Mouse (Mus musculus): ENCODE results near the gene Olfr157. TPM values are rescaled to one million over a fixed set of nuclear protein-coding genes. Genes with fewer than 3 reads are reported as not detected.

The Olfr157 gene
- polyA plus RNA-seq, 1 experiment from 2014 or later = not detected

DNA sequence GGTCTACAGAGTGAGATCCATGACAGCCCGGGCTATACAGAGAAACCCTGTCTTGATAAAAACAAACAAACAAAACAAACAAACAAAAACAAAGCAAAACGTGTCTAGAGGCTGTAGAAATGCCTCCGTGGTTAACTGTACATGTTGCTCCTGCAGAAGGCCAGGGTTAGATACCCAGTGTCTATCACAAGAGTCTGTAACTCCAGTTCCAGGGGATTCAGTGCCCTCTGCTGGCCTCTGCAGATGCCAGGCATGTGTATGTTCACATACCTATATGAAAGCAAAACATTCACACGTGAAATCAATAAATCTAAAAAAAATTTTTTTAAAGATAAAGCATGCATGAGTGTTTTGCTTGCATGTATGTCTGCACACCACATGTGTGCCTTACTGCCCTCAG is 23.3 kb upstream of the Olfr157 start:
- Histone ChIP-seq H3K4me2 (ENCODE audit: low read length) (no peak overlapping the region), H3K27me3 (replicated peaks; ENCODE audit: control insufficient read depth, insufficient read depth, low read length) (no peaks in the 10 kb centered on the region), H3K9ac (ENCODE audit: low read depth, low read length) (no peak overlapping the region), H3K36me3 (ENCODE audit: control insufficient read depth, insufficient read depth, low read length) (no peaks in the 10 kb centered on the region), H3K9me3 (ENCODE audit: control insufficient read depth, low read length) (no peaks in the 10 kb centered on the region), H3K27ac (ENCODE audit: low read depth, low read length) (no peak overlapping the region), H3K4me3 (ENCODE audit: low read length) (no peak overlapping the region), H3K4me1 (ENCODE audit: control insufficient read depth, insufficient read depth, low read depth, low read length) (peaks cover 4% of the 10 kb centered on the region)
- 67% methylated on average over 4 of the region's 4 CpGs for WGBS
- ATAC-seq = no peak

DNA sequence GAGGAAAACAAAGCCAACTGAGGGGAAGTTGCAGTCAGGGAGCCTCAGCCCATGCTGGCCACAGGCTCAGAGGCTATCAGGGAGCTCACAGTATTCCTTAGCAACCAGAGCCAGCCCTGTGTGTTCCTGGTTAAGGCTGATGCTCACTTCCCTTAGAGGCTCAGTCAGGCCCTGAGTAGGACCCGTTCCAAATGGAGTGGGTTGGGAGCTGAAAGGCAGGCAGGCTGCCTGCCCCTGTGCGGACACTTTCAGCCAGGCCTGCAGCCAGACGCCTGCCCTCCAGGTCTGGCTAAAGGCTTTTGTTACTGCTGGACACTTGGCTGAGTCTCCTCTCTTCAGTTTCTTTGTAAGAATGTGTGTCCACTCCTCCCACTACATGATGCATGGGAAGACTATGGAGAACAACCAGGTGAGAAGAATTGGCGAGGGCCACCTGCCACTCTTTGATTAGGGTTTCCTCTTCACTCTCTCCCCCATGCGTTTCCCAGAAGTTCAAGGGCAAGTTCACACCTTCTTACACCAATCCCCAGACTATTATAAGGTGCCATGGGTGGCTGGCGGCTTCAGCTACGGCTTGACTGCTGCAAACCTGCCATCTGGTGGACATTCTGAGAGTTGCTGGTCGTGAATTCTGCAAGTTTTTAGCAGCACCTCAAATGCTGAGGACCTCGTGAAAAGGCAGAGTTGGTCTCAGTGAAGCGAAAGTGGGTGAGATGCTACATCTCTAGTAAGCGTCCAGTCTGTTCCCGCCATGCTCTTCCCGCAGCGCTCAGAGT is 20.9 kb upstream of the Olfr157 start:
- peak; percentile 73 for ATAC-seq

GRCm38 (mm10) chr4:43859886-43860285 is 19.9 kb upstream of the Olfr157 start:
- Histone ChIP-seq H3K9ac (ENCODE audit: low read depth, low read length) (no peak overlapping the region), H3K27me3 (replicated peaks; ENCODE audit: control insufficient read depth, insufficient read depth, low read length) (no peaks in the 10 kb centered on the region)

More for the DNA sequence above, 20.9 kb upstream of the Olfr157 start:
- no peaks in the 10 kb centered on the region for H3K36me3 ChIP-seq (ENCODE audit: control insufficient read depth, insufficient read depth, low read length)
- 17% methylated on average over 14 of the region's 14 CpGs for WGBS
- no peak overlapping the region for H3K4me3 ChIP-seq (ENCODE audit: low read length)
- H3K4me2 ChIP-seq (ENCODE audit: low read length) = no peak overlapping the region; the same call in 1 of the 2 replicates
- no peak overlapping the region for H3K9ac ChIP-seq (ENCODE audit: low read depth, low read length)
- no peaks in the 10 kb centered on the region for H3K9me3 ChIP-seq (ENCODE audit: control insufficient read depth, low read length)
- no peak overlapping the region for H3K27ac ChIP-seq (ENCODE audit: low read depth, low read length)
- no peaks in the 10 kb centered on the region for H3K27me3 ChIP-seq (replicated peaks; ENCODE audit: control insufficient read depth, insufficient read depth, low read length)
- H3K4me1 ChIP-seq (ENCODE audit: control insufficient read depth, insufficient read depth, low read depth, low read length) = peaks cover 4% of the 10 kb centered on the region

DNA sequence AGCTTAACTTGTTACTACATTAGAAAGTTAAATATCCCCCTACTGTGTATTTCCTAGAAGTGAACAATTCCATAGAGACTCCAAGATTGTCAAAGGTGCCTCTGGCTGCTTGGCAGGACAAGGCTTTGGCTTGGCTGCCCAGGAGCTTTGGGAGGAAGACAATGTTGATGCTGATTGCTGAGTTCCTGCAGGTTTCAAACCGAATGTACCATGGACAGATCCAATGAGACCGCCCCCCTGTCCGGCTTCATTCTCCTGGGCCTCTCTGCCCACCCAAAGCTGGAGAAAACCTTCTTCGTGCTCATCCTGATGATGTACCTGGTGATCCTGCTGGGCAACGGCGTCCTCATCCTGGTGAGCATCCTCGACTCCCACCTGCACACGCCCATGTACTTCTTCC is 14.1 kb upstream of the Olfr157 start:
- Histone ChIP-seq H3K27ac (ENCODE audit: low read depth, low read length) (no peak overlapping the region), H3K4me1 (ENCODE audit: control insufficient read depth, insufficient read depth, low read depth, low read length) (no peaks in the 10 kb centered on the region), H3K27me3 (replicated peaks; ENCODE audit: control insufficient read depth, insufficient read depth, low read length) (no peaks in the 10 kb centered on the region), H3K36me3 (ENCODE audit: control insufficient read depth, insufficient read depth, low read length) (no peaks in the 10 kb centered on the region), H3K9ac (ENCODE audit: low read depth, low read length) (no peak overlapping the region), H3K4me2 (ENCODE audit: low read length) (no peak overlapping the region), H3K4me3 (ENCODE audit: low read length) (no peak overlapping the region), H3K9me3 (ENCODE audit: control insufficient read depth, low read length) (no peaks in the 10 kb centered on the region)
- 73% methylated on average over 8 of the region's 8 CpGs for WGBS
- ATAC-seq = no peak

More at GRCm38 (mm10) chr4:43859886-43860285, 19.9 kb upstream of the Olfr157 start:
- Histone ChIP-seq H3K4me1 (ENCODE audit: control insufficient read depth, insufficient read depth, low read depth, low read length) (peaks cover 4% of the 10 kb centered on the region), H3K9me3 (ENCODE audit: control insufficient read depth, low read length) (no peaks in the 10 kb centered on the region), H3K36me3 (ENCODE audit: control insufficient read depth, insufficient read depth, low read length) (no peaks in the 10 kb centered on the region), H3K4me2 (ENCODE audit: low read length) (no peak overlapping the region), H3K4me3 (ENCODE audit: low read length) (no peak overlapping the region), H3K27ac (ENCODE audit: low read depth, low read length) (no peak overlapping the region)
- no peak for ATAC-seq
- 81% methylated on average over 10 of the region's 10 CpGs for WGBS

GRCm38 (mm10) chr4:43851265-43851664 is 11.3 kb upstream of the Olfr157 start, which contains the start of gene Olfr155:
TSS of gene Olfr155 (plus strand) at chr4:43851565.
- H3K4me1 ChIP-seq (ENCODE audit: control insufficient read depth, insufficient read depth, low read depth, low read length) = no peaks in the 10 kb centered on the region
- H3K4me3 ChIP-seq (ENCODE audit: low read length) = no peak within 1 kb of the TSS
- H3K27me3 ChIP-seq (replicated peaks; ENCODE audit: control insufficient read depth, insufficient read depth, low read length) = no peaks in the 10 kb centered on the region
- no peak for ATAC-seq
- H3K4me2 ChIP-seq (ENCODE audit: low read length) = no peak within 1 kb of the TSS
- H3K9me3 ChIP-seq (ENCODE audit: control insufficient read depth, low read length) = no peaks in the 10 kb centered on the region
- H3K9ac ChIP-seq (ENCODE audit: low read depth, low read length) = no peak within 1 kb of the TSS
- no peak within 1 kb of the TSS for H3K27ac ChIP-seq (ENCODE audit: low read depth, low read length)
- WGBS = 87% methylated on average over 6 of the region's 6 CpGs
- no peaks in the 10 kb centered on the region for H3K36me3 ChIP-seq (ENCODE audit: control insufficient read depth, insufficient read depth, low read length)

GRCm38 (mm10) chr4:43838326-43838725 is 1.7 kb downstream of the Olfr157 start:
- H3K4me1 ChIP-seq (ENCODE audit: control insufficient read depth, insufficient read depth, low read depth, low read length) = no peaks in the 10 kb centered on the region
- H3K4me3 ChIP-seq (ENCODE audit: low read length) = no peak overlapping the region
- H3K9me3 ChIP-seq (ENCODE audit: control insufficient read depth, low read length) = 0 out of 2 replicates have a peak, but pooled peaks cover 4% of the 10 kb centered on the region
- no peak overlapping the region for H3K27ac ChIP-seq (ENCODE audit: low read depth, low read length)
- 77% methylated on average over 3 of the region's 3 CpGs for WGBS
- ATAC-seq = no peak
- H3K27me3 ChIP-seq (replicated peaks; ENCODE audit: control insufficient read depth, insufficient read depth, low read length) = no peaks in the 10 kb centered on the region
- H3K9ac ChIP-seq (ENCODE audit: low read depth, low read length) = no peak overlapping the region
- H3K36me3 ChIP-seq (ENCODE audit: control insufficient read depth, insufficient read depth, low read length) = no peaks in the 10 kb centered on the region
- no peak overlapping the region for H3K4me2 ChIP-seq (ENCODE audit: low read length)

GRCm38 (mm10) chr4:43834749-43835148 is 5.3 kb downstream of the Olfr157 start:
- Histone ChIP-seq H3K4me1 (ENCODE audit: control insufficient read depth, insufficient read depth, low read depth, low read length) (no peaks in the 10 kb centered on the region), H3K4me3 (ENCODE audit: low read length) (no peak overlapping the region), H3K27me3 (replicated peaks; ENCODE audit: control insufficient read depth, insufficient read depth, low read length) (no peaks in the 10 kb centered on the region), H3K9ac (ENCODE audit: low read depth, low read length) (no peak overlapping the region), H3K27ac (ENCODE audit: low read depth, low read length) (no peak overlapping the region), H3K36me3 (ENCODE audit: control insufficient read depth, insufficient read depth, low read length) (no peaks in the 10 kb centered on the region), H3K4me2 (ENCODE audit: low read length) (no peak overlapping the region), H3K9me3 (ENCODE audit: control insufficient read depth, low read length) (no peaks in the 10 kb centered on the region)
- ATAC-seq = no peak
- 73% methylated on average over 4 of the region's 4 CpGs for WGBS

GRCm38 (mm10) chr4:43833752-43834151 is 6.2 kb downstream of the Olfr157 start:
- Histone ChIP-seq H3K4me2 (ENCODE audit: low read length) (no peak overlapping the region), H3K27me3 (replicated peaks; ENCODE audit: control insufficient read depth, insufficient read depth, low read length) (no peaks in the 10 kb centered on the region), H3K4me3 (ENCODE audit: low read length) (no peak overlapping the region), H3K27ac (ENCODE audit: low read depth, low read length) (no peak overlapping the region), H3K9me3 (ENCODE audit: control insufficient read depth, low read length) (no peaks in the 10 kb centered on the region), H3K4me1 (ENCODE audit: control insufficient read depth, insufficient read depth, low read depth, low read length) (no peaks in the 10 kb centered on the region), H3K36me3 (ENCODE audit: control insufficient read depth, insufficient read depth, low read length) (no peaks in the 10 kb centered on the region), H3K9ac (ENCODE audit: low read depth, low read length) (no peak overlapping the region)
- ATAC-seq = no peak
- WGBS = 67% methylated on average over 5 of the region's 5 CpGs

DNA sequence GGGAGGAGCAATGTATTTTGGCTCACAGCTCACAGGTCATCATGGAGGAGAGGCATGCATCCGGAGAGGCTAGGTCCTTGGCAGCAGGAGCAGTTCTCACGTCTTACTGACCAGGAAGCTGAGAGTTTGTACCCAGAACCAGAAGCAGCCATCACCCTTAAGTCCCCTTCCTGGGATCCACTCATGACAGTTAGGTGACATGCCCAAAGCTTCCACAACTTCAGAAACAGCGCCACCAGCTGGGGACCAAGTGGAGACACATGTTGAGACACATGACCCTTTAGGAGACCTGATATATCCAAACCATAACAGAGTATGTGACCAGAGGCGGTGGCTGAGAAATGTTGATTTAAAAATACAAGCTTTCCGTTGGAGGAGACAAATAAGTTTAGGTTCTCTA is 8.0 kb downstream of the Olfr157 start:
- 73% methylated on average over 5 of the region's 5 CpGs for WGBS
- ATAC-seq = no peak

More for the DNA sequence above, 8.0 kb downstream of the Olfr157 start:
- Histone ChIP-seq H3K27ac (ENCODE audit: low read depth, low read length) (no peak overlapping the region), H3K27me3 (replicated peaks; ENCODE audit: control insufficient read depth, insufficient read depth, low read length) (no peaks in the 10 kb centered on the region), H3K36me3 (ENCODE audit: control insufficient read depth, insufficient read depth, low read length) (no peaks in the 10 kb centered on the region), H3K9ac (ENCODE audit: low read depth, low read length) (no peak overlapping the region), H3K9me3 (ENCODE audit: control insufficient read depth, low read length) (no peaks in the 10 kb centered on the region), H3K4me1 (ENCODE audit: control insufficient read depth, insufficient read depth, low read depth, low read length) (no peaks in the 10 kb centered on the region), H3K4me2 (ENCODE audit: low read length) (no peak overlapping the region), H3K4me3 (ENCODE audit: low read length) (no peak overlapping the region)
